Mouse (Mus musculus) stomach, embryonic 14.5 days (tissue): Measurements from ENCODE around the gene Tyk2. TPM values are rescaled to one million over a fixed set of nuclear protein-coding genes. Genes with fewer than 3 reads are reported as not detected.

ENCODE experiments used
- ATAC-seq: fragments of 200-750 bp; cut with Nextera tagmentation; 2 replicates; pipeline ENCODE4 v1.8.0; 2017; ENCODE audit warnings: low read depth, moderate TSS enrichment; ENCODE audit not compliant: insufficient number of reproducible peaks, insufficient read depth, low FRiP score
- H3K27ac ChIP-seq: fragments of 300-500 bp; sonication (generic); 2 replicates; pipeline ENCODE4 v1.5.1; 2014; ENCODE audit warnings: mild to moderate bottlenecking, low read length, moderate library complexity, mixed read lengths
- H3K27me3 ChIP-seq: fragments of 300-500 bp; sonication (generic); 2 replicates; pipeline ENCODE4 v1.6.1; 2014; ENCODE audit warnings: low read length, control low read depth, mixed read lengths; ENCODE audit not compliant: control insufficient read depth, insufficient read depth
- H3K36me3 ChIP-seq: fragments of 300-500 bp; sonication (generic); 2 replicates; pipeline ENCODE4 v1.6.1; 2014; ENCODE audit warnings: mild to moderate bottlenecking, control low read depth, low read length, moderate library complexity, mixed read lengths; ENCODE audit not compliant: control insufficient read depth, insufficient read depth
- H3K4me1 ChIP-seq: fragments of 300-500 bp; sonication (generic); 2 replicates; pipeline ENCODE4 v1.6.1; 2014; ENCODE audit warnings: low read length, control low read depth, mixed read lengths; ENCODE audit not compliant: control insufficient read depth, insufficient read depth
- H3K4me2 ChIP-seq: fragments of 300-500 bp; sonication (generic); replicated peaks from 2 replicates; pipeline ENCODE4 v1.6.1; 2014; ENCODE audit warnings: low read depth, low read length, control low read depth
- H3K4me3 ChIP-seq: fragments of 300-500 bp; sonication (generic); 2 replicates; pipeline ENCODE4 v1.5.1; 2014; ENCODE audit warnings: low read depth, low read length, control low read depth
- H3K9ac ChIP-seq: fragments of 300-500 bp; sonication (generic); replicated peaks from 2 replicates; pipeline ENCODE4 v1.6.1; 2014; ENCODE audit warnings: low read depth, mild to moderate bottlenecking, control low read depth, low read length, moderate library complexity, mixed read lengths
- H3K9me3 ChIP-seq: fragments of 300-500 bp; sonication (generic); 2 replicates; pipeline ENCODE4 v1.6.1; 2016; ENCODE audit warnings: low read depth, low read length, control low read depth; ENCODE audit not compliant: control insufficient read depth
- WGBS: fragments of 180-500 bp; shearing (Covaris S2); extraction: QIAGEN DNeasy Blood & Tissue Kit; methylation state at CpG from one replicate; pipeline ENCODE4 v1.1.7; 2014; 5-methylcytosine and 5-hydroxymethylcytosine counted together
- polyA plus RNA-seq: library from polyadenylated mRNA; unstranded; fragments of >200 nt; fragmentation: Nextera tagmentation; extraction: Ambion mirVana; gene quantifications from 2 replicates; pipeline ENCODE4 v1.2.1, GENCODE M21; 2014

Gene Tyk2
- polyA plus RNA-seq, 1 experiment from 2014 or later, result 10.2 TPM

GRCm38 (mm10) chr9:21095958-21096357 is 35.1 kb downstream of the Tyk2 start:
- Histone ChIP-seq H3K36me3 (no peaks in the 10 kb centered on the region), H3K27me3 (no peaks in the 10 kb centered on the region), H3K9ac (no peak overlapping the region), H3K4me1 (peaks cover under 1% of the 10 kb centered on the region; the same call in 1 of the 2 replicates), H3K4me3 (no peak overlapping the region), H3K27ac (no peak overlapping the region), H3K4me2 (no peak overlapping the region), H3K9me3 (no peaks in the 10 kb centered on the region)
- no peak for ATAC-seq
- WGBS, result 90% methylated on average over 4 of the region's 4 CpGs

DNA sequence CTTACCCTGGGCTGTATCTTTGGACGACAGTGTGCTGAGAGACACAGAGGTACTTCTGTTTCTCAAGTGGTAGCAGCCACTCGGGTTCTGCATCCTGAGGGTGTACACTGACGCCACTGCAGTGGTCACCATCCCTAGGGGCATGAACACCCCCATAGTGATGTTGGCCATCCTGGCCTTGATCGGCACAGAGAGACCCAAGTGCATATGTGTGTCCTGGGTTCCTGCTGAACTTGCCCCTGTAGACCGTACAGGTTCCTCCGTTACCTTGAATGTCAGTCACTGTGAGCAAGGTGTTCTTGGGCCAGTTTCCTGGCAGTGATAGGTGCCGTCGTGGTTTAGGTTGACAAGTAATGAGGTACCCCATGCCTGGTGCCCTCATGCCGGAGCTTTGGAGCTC is 37.6 kb downstream of the Tyk2 start:
- H3K27ac ChIP-seq, result no peak overlapping the region
- H3K9me3 ChIP-seq, result no peaks in the 10 kb centered on the region
- H3K27me3 ChIP-seq, result no peaks in the 10 kb centered on the region
- no peak overlapping the region for H3K9ac ChIP-seq
- no peak overlapping the region for H3K4me3 ChIP-seq
- H3K36me3 ChIP-seq, result peaks cover 12% of the 10 kb centered on the region
- H3K4me1 ChIP-seq, result peaks cover 9% of the 10 kb centered on the region
- ATAC-seq, result no peak
- no peak overlapping the region for H3K4me2 ChIP-seq
- WGBS, result 96% methylated on average over 9 of the region's 9 CpGs

DNA sequence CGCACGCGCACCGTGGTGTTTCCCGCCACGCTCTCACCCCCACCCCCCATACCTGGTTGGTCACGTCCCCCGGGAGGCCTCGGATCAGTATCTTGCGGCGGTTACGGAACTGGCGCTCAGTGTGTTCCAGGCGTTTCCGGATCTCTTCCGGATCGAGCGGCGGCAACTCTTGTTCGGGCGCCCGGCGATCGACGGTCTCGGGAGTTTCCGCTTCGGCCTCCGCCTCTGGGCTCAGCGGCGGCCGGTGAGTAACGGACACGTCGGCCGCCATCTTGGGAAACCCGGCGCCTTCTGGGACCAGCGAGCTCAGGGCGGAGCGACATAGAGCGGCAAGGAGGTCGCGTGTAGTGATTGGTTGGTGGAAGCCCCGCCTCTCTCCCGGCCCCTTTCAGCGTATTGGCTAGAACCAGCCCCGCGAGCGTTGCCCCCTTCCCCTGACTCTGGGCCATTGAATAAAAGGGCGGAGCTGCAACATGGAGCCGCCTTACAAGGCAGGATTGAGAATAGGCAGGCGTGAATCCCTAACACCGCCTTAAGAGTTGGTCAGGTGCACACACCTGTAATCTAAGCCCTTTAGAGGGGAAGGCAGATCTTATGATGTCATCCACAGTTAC is 39.2 kb downstream of the Tyk2 start, which contains the start of the genes Gm38431 and Raver1:
Gene Gm38431, minus strand, starts transcription at position 291 of the 614 bp plus-strand sequence.
Gene Raver1, minus strand, starts transcription at position 302 of the 614 bp plus-strand sequence.
- H3K4me2 ChIP-seq, result peak within 1 kb of the TSS; percentile 88
- peak within 1 kb of the TSS; percentile 71 for H3K9ac ChIP-seq
- peak within 1 kb of the TSS; percentile 89 for H3K27ac ChIP-seq
- H3K9me3 ChIP-seq, result no peaks in the 10 kb centered on the region
- peak within 1 kb of the TSS; percentile 71 for H3K4me3 ChIP-seq
- H3K27me3 ChIP-seq, result no peaks in the 10 kb centered on the region
- peaks cover 28% of the 10 kb centered on the region for H3K36me3 ChIP-seq
- under 1% methylated on average over 54 of the region's 54 CpGs for WGBS
- peaks cover 9% of the 10 kb centered on the region for H3K4me1 ChIP-seq
- peak; percentile 99 for ATAC-seq

- H3K4me1 ChIP-seq, result peaks cover 9% of the 10 kb centered on the region
- H3K9ac ChIP-seq, result peak overlapping the region; percentile 71
- peaks cover 35% of the 10 kb centered on the region for H3K36me3 ChIP-seq
- no peaks in the 10 kb centered on the region for H3K9me3 ChIP-seq
- no peaks in the 10 kb centered on the region for H3K27me3 ChIP-seq
- no peak for ATAC-seq
- WGBS, result 2% methylated on average over 24 of the region's 24 CpGs
- H3K27ac ChIP-seq, result peak overlapping the region; percentile 89
- peak overlapping the region; percentile 88 for H3K4me2 ChIP-seq
- peak overlapping the region; percentile 71 for H3K4me3 ChIP-seq
Observed at GRCm38 (mm10) chr9:21090972-21091706, 39.9 kb downstream of the Tyk2 start.

DNA sequence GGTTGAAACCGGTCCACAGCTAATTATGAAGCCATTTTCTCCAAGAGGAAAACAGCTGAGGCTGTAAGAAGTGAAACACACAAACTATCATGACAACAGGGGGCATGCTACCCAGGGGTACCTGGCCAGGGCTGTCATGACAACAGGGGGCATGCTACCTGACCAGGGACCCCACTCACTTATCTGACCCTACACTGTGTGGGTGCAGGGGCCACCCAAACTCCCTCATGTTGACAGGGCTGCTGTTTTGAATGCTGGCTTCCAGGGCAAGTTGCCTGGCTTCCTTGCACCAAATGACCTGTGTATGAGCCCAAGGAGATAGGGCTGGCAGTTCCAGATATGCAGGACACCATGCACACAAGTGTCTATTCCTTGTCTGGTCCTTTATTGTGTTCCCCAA is 40.5 kb downstream of the Tyk2 start:
- no peaks in the 10 kb centered on the region for H3K27me3 ChIP-seq
- H3K4me1 ChIP-seq, result peaks cover 9% of the 10 kb centered on the region
- H3K4me2 ChIP-seq, result peak overlapping the region; percentile 88
- H3K9ac ChIP-seq, result peak overlapping the region; percentile 71; the same call in 1 of the 2 replicates
- peaks cover 41% of the 10 kb centered on the region for H3K36me3 ChIP-seq
- no peak overlapping the region for H3K27ac ChIP-seq
- H3K4me3 ChIP-seq, result peak overlapping the region; percentile 71
- 93% methylated on average over 1 of the region's 1 CpGs for WGBS
- no peak for ATAC-seq
- no peaks in the 10 kb centered on the region for H3K9me3 ChIP-seq

GRCm38 (mm10) chr9:21083324-21083723 is 47.7 kb downstream of the Tyk2 start:
- peaks cover 91% of the 10 kb centered on the region for H3K36me3 ChIP-seq

DNA sequence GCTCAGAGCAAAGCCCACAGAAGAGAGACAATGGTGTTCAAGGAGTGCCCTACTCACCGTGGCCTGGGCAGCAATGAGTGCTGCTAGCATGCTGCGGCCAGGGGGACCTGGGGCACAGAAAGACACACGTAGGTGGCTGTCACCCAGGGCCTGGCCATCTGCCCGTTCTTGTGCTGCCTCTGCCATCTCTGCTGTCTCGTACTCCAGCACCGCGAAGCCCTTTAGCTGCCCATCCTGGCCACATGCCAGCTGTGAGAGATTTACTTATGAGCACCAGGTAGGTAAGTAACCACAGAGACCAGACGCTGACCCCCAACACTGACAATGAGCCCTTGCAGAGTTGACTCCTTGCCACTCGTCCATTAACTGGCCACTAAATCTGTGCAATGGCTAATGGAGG is 49.9 kb downstream of the Tyk2 start:
- Histone ChIP-seq H3K27me3 (no peaks in the 10 kb centered on the region), H3K4me1 (no peaks in the 10 kb centered on the region), H3K36me3 (peaks cover 91% of the 10 kb centered on the region), H3K9ac (no peak overlapping the region), H3K9me3 (no peaks in the 10 kb centered on the region), H3K4me2 (no peak overlapping the region), H3K4me3 (no peak overlapping the region), H3K27ac (no peak overlapping the region)
- 90% methylated on average over 9 of the region's 9 CpGs for WGBS
- ATAC-seq, result no peak

More at GRCm38 (mm10) chr9:21083324-21083723, 47.7 kb downstream of the Tyk2 start:
- no peak overlapping the region for H3K4me2 ChIP-seq
- no peaks in the 10 kb centered on the region for H3K4me1 ChIP-seq
- 92% methylated on average over 3 of the region's 3 CpGs for WGBS
- no peaks in the 10 kb centered on the region for H3K27me3 ChIP-seq
- H3K9me3 ChIP-seq, result no peaks in the 10 kb centered on the region
- H3K4me3 ChIP-seq, result no peak overlapping the region
- ATAC-seq, result no peak
- H3K27ac ChIP-seq, result no peak overlapping the region
- no peak overlapping the region for H3K9ac ChIP-seq

DNA sequence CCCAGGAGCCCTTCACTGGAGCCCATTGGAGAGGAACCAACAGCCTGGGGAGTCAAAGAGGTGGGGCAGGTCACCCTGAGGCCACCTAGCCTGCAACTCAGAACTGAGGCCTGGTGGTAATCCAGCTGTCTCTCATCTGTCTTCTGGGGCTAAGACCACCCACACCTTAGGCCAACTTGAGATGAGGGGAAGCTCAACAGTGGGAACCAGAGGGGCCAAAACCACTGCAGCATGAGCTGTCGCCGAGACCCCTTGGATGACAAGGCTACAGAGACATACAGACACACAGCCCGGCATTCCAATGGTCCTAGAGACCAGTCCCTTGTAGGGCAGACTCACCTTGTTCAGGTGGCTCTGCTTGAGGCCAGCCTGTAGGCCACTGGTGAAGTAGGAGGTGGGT is 55.4 kb downstream of the Tyk2 start:
- no peak overlapping the region for H3K4me3 ChIP-seq
- no peaks in the 10 kb centered on the region for H3K27me3 ChIP-seq
- H3K36me3 ChIP-seq, result peaks cover 53% of the 10 kb centered on the region
- no peaks in the 10 kb centered on the region for H3K9me3 ChIP-seq
- no peak overlapping the region for H3K9ac ChIP-seq
- no peak overlapping the region for H3K4me2 ChIP-seq
- ATAC-seq, result no peak
- no peak overlapping the region for H3K27ac ChIP-seq
- WGBS, result 93% methylated on average over 3 of the region's 3 CpGs
- H3K4me1 ChIP-seq, result peaks cover 7% of the 10 kb centered on the region; the same call in 1 of the 2 replicates
